In genomic region chr11:115893071-115893470, GRCm38 (mm10) we compare ENCODE assay signal across 24 mouse cellular contexts. TPM values are rescaled to one million over a fixed set of nuclear protein-coding genes. Genes with fewer than 3 reads are reported as not detected.
DNase-seq lines count a peak whose midpoint lies in the region; ATAC-seq lines count a peak whose summit lies in the region.
"Had no signal": no experiment of that assay in that cellular context is flagged by ENCODE, and none has a peak within 500 bp of the region (broad histone marks: within the 10 kb centered on the region; RNA-seq: fewer than 3 reads in every experiment).

No protein-coding gene starts in this region.

- H3K36me3 ChIP-seq in hindbrain, embryonic 13.5 days: peaks cover 59% of the 10 kb centered on the region
- peaks cover 9% of the 10 kb centered on the region; the same call in 1 of the 2 replicates for H3K36me3 ChIP-seq in hindbrain, embryonic 16.5 days (ENCODE audit: control insufficient read depth, insufficient read depth, low read length)
- peaks cover 34% of the 10 kb centered on the region for H3K36me3 ChIP-seq in kidney, embryonic 14.5 days (ENCODE audit: control insufficient read depth, insufficient read depth, low read length)
- H3K36me3 ChIP-seq in kidney, embryonic 16.5 days (ENCODE audit: insufficient read depth, low read length): peaks cover 10% of the 10 kb centered on the region; the same call in 1 of the 2 replicates

- no peak overlapping the region for H3K4me2 ChIP-seq in hindbrain, embryonic 13.5 days
- H3K4me2 ChIP-seq in hindbrain, embryonic 16.5 days (ENCODE audit: low read length): no peak overlapping the region
- H3K4me2 ChIP-seq in kidney, embryonic 14.5 days (replicated peaks; ENCODE audit: low read depth, low read length): no peak overlapping the region
- no peak overlapping the region for H3K4me2 ChIP-seq in kidney, embryonic 16.5 days (replicated peaks; ENCODE audit: low read depth, low read length)
- H3K4me2 ChIP-seq: embryonic facial prominence, embryonic 13.5 days; embryonic facial prominence, embryonic 15.5 days; forebrain, embryonic 12.5 days had no signal

- H3K9ac ChIP-seq in hindbrain, embryonic 13.5 days: peak overlapping the region; percentile 5; the same call in 1 of the 2 replicates
- H3K9ac ChIP-seq in hindbrain, embryonic 16.5 days (ENCODE audit: low read depth, low read length): no peak overlapping the region
- H3K9ac ChIP-seq in kidney, embryonic 14.5 days (ENCODE audit: low read depth, low read length): no peak overlapping the region
- no peak overlapping the region for H3K9ac ChIP-seq in kidney, embryonic 16.5 days (replicated peaks; ENCODE audit: low read length)
- H3K9ac ChIP-seq: embryonic facial prominence, embryonic 13.5 days; embryonic facial prominence, embryonic 15.5 days; forebrain, embryonic 12.5 days had no signal

- 86% methylated on average over 9 of the region's 9 CpGs for WGBS in hindbrain, embryonic 13.5 days
- 86% methylated on average over 9 of the region's 9 CpGs for WGBS in hindbrain, embryonic 16.5 days
- 91% methylated on average over 9 of the region's 9 CpGs for WGBS in kidney, embryonic 14.5 days
- WGBS in kidney, embryonic 16.5 days: 85% methylated on average over 9 of the region's 9 CpGs

- peak; percentile 30 for DNase-seq in kidney, postnatal 10 days
- DNase-seq in kidney, postnatal 36 days: peak; percentile 24 to 61
- DNase-seq: adrenal gland, adult 2 months; adrenal gland, postnatal 10 days; adrenal gland, postnatal 25 days; cerebellum, adult 11 months; cerebellum, adult 18-20 months; cerebellum, adult 8-10 months; cerebellum, adult 9-11 months; cerebellum, postnatal 14 days; cerebellum, postnatal 36 days; embryo, embryonic 11 days had no signal

- no peak overlapping the region for H3K4me3 ChIP-seq in hindbrain, embryonic 13.5 days
- H3K4me3 ChIP-seq in hindbrain, embryonic 16.5 days (ENCODE audit: low read length): no peak overlapping the region
- no peak overlapping the region for H3K4me3 ChIP-seq in kidney, embryonic 14.5 days (ENCODE audit: low read length)
- H3K4me3 ChIP-seq in kidney, embryonic 16.5 days (ENCODE audit: low read length): no peak overlapping the region
- H3K4me3 ChIP-seq: embryonic facial prominence, embryonic 13.5 days; embryonic facial prominence, embryonic 15.5 days; erythroblast, embryonic 14.5 days; forebrain, embryonic 10.5 days; forebrain, embryonic 12.5 days had no signal

- ATAC-seq in hindbrain, embryonic 13.5 days (ENCODE audit: low FRiP score): no peak
- no peak for ATAC-seq in hindbrain, embryonic 16.5 days
- no peak for ATAC-seq in kidney, embryonic 14.5 days (ENCODE audit: low FRiP score, low TSS enrichment)
- no peak for ATAC-seq in kidney, embryonic 16.5 days (ENCODE audit: low FRiP score, low TSS enrichment)
- ATAC-seq: forebrain, embryonic 14.5 days had no signal

- H3K27ac ChIP-seq in hindbrain, embryonic 13.5 days: no peak overlapping the region
- no peak overlapping the region for H3K27ac ChIP-seq in hindbrain, embryonic 16.5 days (ENCODE audit: low read depth, low read length)
- no peak overlapping the region for H3K27ac ChIP-seq in kidney, embryonic 14.5 days (ENCODE audit: low read depth, low read length)
- H3K27ac ChIP-seq in kidney, embryonic 16.5 days (ENCODE audit: low read length): no peak overlapping the region
- H3K27ac ChIP-seq: embryonic facial prominence, embryonic 13.5 days; embryonic facial prominence, embryonic 15.5 days; forebrain, embryonic 10.5 days; forebrain, embryonic 12.5 days had no signal

- no peaks in the 10 kb centered on the region for H3K4me1 ChIP-seq in hindbrain, embryonic 13.5 days (replicated peaks)
- H3K4me1 ChIP-seq in hindbrain, embryonic 16.5 days (ENCODE audit: control insufficient read depth, insufficient read depth, low read depth, low read length): no peaks in the 10 kb centered on the region
- no peaks in the 10 kb centered on the region for H3K4me1 ChIP-seq in kidney, embryonic 14.5 days (ENCODE audit: control insufficient read depth, insufficient read depth, low read length)
- H3K4me1 ChIP-seq in kidney, embryonic 16.5 days (ENCODE audit: insufficient read depth, low read length): 0 out of 2 replicates have a peak, but pooled peaks cover 3% of the 10 kb centered on the region
- H3K4me1 ChIP-seq: embryonic facial prominence, embryonic 13.5 days; forebrain, embryonic 10.5 days; forebrain, embryonic 12.5 days had no signal

- no peaks in the 10 kb centered on the region for H3K9me3 ChIP-seq in hindbrain, embryonic 13.5 days
- H3K9me3 ChIP-seq in hindbrain, embryonic 16.5 days (ENCODE audit: control insufficient read depth, low read length): no peaks in the 10 kb centered on the region
- H3K9me3 ChIP-seq in kidney, embryonic 14.5 days (ENCODE audit: control insufficient read depth, low read length): no peaks in the 10 kb centered on the region
- no peaks in the 10 kb centered on the region for H3K9me3 ChIP-seq in kidney, embryonic 16.5 days (ENCODE audit: low read length)
- H3K9me3 ChIP-seq: embryonic facial prominence, embryonic 13.5 days; embryonic facial prominence, embryonic 15.5 days; forebrain, embryonic 10.5 days; forebrain, embryonic 12.5 days had no signal

- H3K27me3 ChIP-seq in hindbrain, embryonic 13.5 days: no peaks in the 10 kb centered on the region
- H3K27me3 ChIP-seq in hindbrain, embryonic 16.5 days (replicated peaks; ENCODE audit: control insufficient read depth, insufficient read depth, low read length): no peaks in the 10 kb centered on the region
- H3K27me3 ChIP-seq in kidney, embryonic 14.5 days (ENCODE audit: control insufficient read depth, insufficient read depth, low read length): no peaks in the 10 kb centered on the region
- H3K27me3 ChIP-seq in kidney, embryonic 16.5 days (ENCODE audit: insufficient read depth, low read length): no peaks in the 10 kb centered on the region
- H3K27me3 ChIP-seq: embryonic facial prominence, embryonic 13.5 days; embryonic facial prominence, embryonic 15.5 days; forebrain, embryonic 12.5 days had no signal

RNA-seq across cellular contexts. Expression of gene Smim5, which starts 6.7 kb away (rescaled TPM):
- polyA plus RNA-seq in hindbrain, embryonic 13.5 days (2015; fragmentation: Nextera tagmentation; extraction: Ambion mirVana): 2.0 and 2.7 TPM in 2 replicates
- polyA plus RNA-seq in hindbrain, embryonic 16.5 days (2015; fragmentation: Nextera tagmentation; extraction: Ambion mirVana): 2.5 and 3.9 TPM in 2 replicates
- polyA plus RNA-seq in kidney, embryonic 14.5 days (2014; fragmentation: Nextera tagmentation; extraction: Ambion mirVana): 2.3 and 2.9 TPM in 2 replicates
- 4.7 and 5.0 TPM in 2 replicates for polyA plus RNA-seq in kidney, embryonic 16.5 days (2015; fragmentation: Nextera tagmentation; extraction: Ambion mirVana)

RNA-seq across cellular contexts. Expression of gene Smim6, which starts 18.7 kb away (rescaled TPM):
- 0.88 and 1.0 TPM in 2 replicates for polyA plus RNA-seq in hindbrain, embryonic 13.5 days (2015; fragmentation: Nextera tagmentation; extraction: Ambion mirVana)
- polyA plus RNA-seq in hindbrain, embryonic 16.5 days (2015; fragmentation: Nextera tagmentation; extraction: Ambion mirVana): 0.49 and 0.58 TPM in 2 replicates
- 9.4 and 9.6 TPM in 2 replicates for polyA plus RNA-seq in kidney, embryonic 14.5 days (2014; fragmentation: Nextera tagmentation; extraction: Ambion mirVana)
- polyA plus RNA-seq in kidney, embryonic 16.5 days (2015; fragmentation: Nextera tagmentation; extraction: Ambion mirVana): 11.8 and 12.8 TPM in 2 replicates
- polyA plus RNA-seq: adrenal gland, adult 2 months; brain, embryonic 14.5 days had no signal

RNA-seq across cellular contexts. Expression of gene Myo15b, which starts 34.9 kb away (rescaled TPM):
- not detected in 2 replicates for polyA plus RNA-seq in hindbrain, embryonic 13.5 days (2015; fragmentation: Nextera tagmentation; extraction: Ambion mirVana)
- polyA plus RNA-seq in hindbrain, embryonic 16.5 days (2015; fragmentation: Nextera tagmentation; extraction: Ambion mirVana): 0.16 and 0.31 TPM in 2 replicates
- polyA plus RNA-seq in kidney, embryonic 14.5 days (2014; fragmentation: Nextera tagmentation; extraction: Ambion mirVana): 2.8 and 5.5 TPM in 2 replicates
- polyA plus RNA-seq in kidney, embryonic 16.5 days (2015; fragmentation: Nextera tagmentation; extraction: Ambion mirVana): 12.6 and 14.2 TPM in 2 replicates
- polyA plus RNA-seq: C2C12; erythroblast, embryonic 14.5 days; forebrain, embryonic 14.5 days had no signal

RNA-seq across cellular contexts. Expression of gene Sap30bp, which starts 40.0 kb away (rescaled TPM):
- 49.9 and 55.3 TPM in 2 replicates for polyA plus RNA-seq in hindbrain, embryonic 13.5 days (2015; fragmentation: Nextera tagmentation; extraction: Ambion mirVana)
- polyA plus RNA-seq in hindbrain, embryonic 16.5 days (2015; fragmentation: Nextera tagmentation; extraction: Ambion mirVana): 38.4 and 45.3 TPM in 2 replicates
- 41.4 and 48.1 TPM in 2 replicates for polyA plus RNA-seq in kidney, embryonic 14.5 days (2014; fragmentation: Nextera tagmentation; extraction: Ambion mirVana)
- 35.9 and 38.9 TPM in 2 replicates for polyA plus RNA-seq in kidney, embryonic 16.5 days (2015; fragmentation: Nextera tagmentation; extraction: Ambion mirVana)

RNA-seq across cellular contexts. Expression of gene Recql5, which starts 40.2 kb away (rescaled TPM):
- polyA plus RNA-seq in hindbrain, embryonic 13.5 days (2015; fragmentation: Nextera tagmentation; extraction: Ambion mirVana): 25.0 and 25.9 TPM in 2 replicates
- polyA plus RNA-seq in hindbrain, embryonic 16.5 days (2015; fragmentation: Nextera tagmentation; extraction: Ambion mirVana): 20.2 and 21.3 TPM in 2 replicates
- 13.0 and 19.1 TPM in 2 replicates for polyA plus RNA-seq in kidney, embryonic 14.5 days (2014; fragmentation: Nextera tagmentation; extraction: Ambion mirVana)
- polyA plus RNA-seq in kidney, embryonic 16.5 days (2015; fragmentation: Nextera tagmentation; extraction: Ambion mirVana): 25.3 and 26.9 TPM in 2 replicates
